Mouse (Mus musculus) ES-E14 (cell line): ENCODE results near the gene Grb2. TPM values are rescaled to one million over a fixed set of nuclear protein-coding genes. Genes with fewer than 3 reads are reported as not detected.

Experiments
- DNase-seq: peaks from one replicate; pipeline ENCODE4 v3.0.0-alpha.2; 2013; ENCODE audit warnings: low read depth, low spot score
- H3K27ac ChIP-seq: 2 replicates; pipeline ENCODE4 v1.5.1; 2012; ENCODE audit warnings: low read depth, mild to moderate bottlenecking, low read length, moderate library complexity, mixed read lengths; ENCODE audit not compliant: poor library complexity, insufficient read depth, severe bottlenecking
- H3K36me3 ChIP-seq: 2 replicates; pipeline ENCODE4 v1.6.1; 2012; ENCODE audit warnings: mild to moderate bottlenecking, low read length, moderate library complexity, mixed read lengths; ENCODE audit not compliant: control insufficient read depth, poor library complexity, insufficient read depth, severe bottlenecking
- H3K4me1 ChIP-seq, 2 experiments: fragments of 150-350 bp in 1 of 2; sonication (generic) in 1 of 2; 2 replicates each; pipeline ENCODE4 v1.6.1; 2012; ENCODE audit warnings: low read length in 2 of 2, mild to moderate bottlenecking in 1 of 2, mixed read lengths in 1 of 2; ENCODE audit not compliant: control insufficient read depth in 2 of 2, insufficient read depth in 2 of 2, poor library complexity in 1 of 2
- H3K4me3 ChIP-seq, 2 experiments: fragments of 150-350 bp in 1 of 2; sonication (generic) in 1 of 2; 2 replicates each; pipeline ENCODE4 v1.5.1; 2012; ENCODE audit warnings: low read length in 2 of 2, low read depth in 1 of 2, mild to moderate bottlenecking in 1 of 2, mixed read lengths in 1 of 2; ENCODE audit not compliant: insufficient read depth in 1 of 2, poor library complexity in 1 of 2, severe bottlenecking in 1 of 2
- H3K9ac ChIP-seq: 2 replicates; pipeline ENCODE4 v1.6.1; 2012; ENCODE audit warnings: low read depth, mild to moderate bottlenecking, low read length, mixed read lengths; ENCODE audit not compliant: poor library complexity, insufficient read depth, severe bottlenecking
- H3K9me3 ChIP-seq: fragments of 150-350 bp; sonication (generic); 2 replicates; pipeline ENCODE4 v1.6.1; 2012; ENCODE audit warnings: low read depth, mild to moderate bottlenecking, low read length; ENCODE audit not compliant: control insufficient read depth, insufficient read depth
- CHD2 ChIP-seq: IDR thresholded peaks from 2 replicates; pipeline ENCODE4 v1.6.1; 2014; ENCODE audit warnings: mild to moderate bottlenecking, low read depth, low read length, inconsistent platforms
- HCFC1 ChIP-seq: IDR thresholded peaks from 2 replicates; pipeline ENCODE4 v1.6.1; 2012; ENCODE audit warnings: low read length, inconsistent platforms, borderline replicate concordance; ENCODE audit not compliant: insufficient read depth
- MAFK ChIP-seq: IDR thresholded peaks from 2 replicates; pipeline ENCODE4 v1.6.1; 2014; ENCODE audit warnings: mild to moderate bottlenecking, low read depth, low read length, inconsistent platforms; ENCODE audit not compliant: insufficient read depth
- ZC3H11A ChIP-seq: IDR thresholded peaks from 2 replicates; pipeline ENCODE4 v1.6.1; 2012; ENCODE audit warnings: low read depth, mild to moderate bottlenecking, inconsistent platforms, low read length, borderline replicate concordance
- ZNF384 ChIP-seq: IDR thresholded peaks from 2 replicates; pipeline ENCODE4 v1.6.1; 2012; ENCODE audit warnings: low read depth, low read length, inconsistent platforms
- in situ Hi-C, 2 experiments: fragments of 600-800 bp; cut with MboI; formaldehyde crosslinking; loops; one replicate each; pipeline ENCODE4 v1.15.1; 2025; ENCODE audit warnings: low sequenced_read_pairs in 2 of 2, inconsistent platforms in 1 of 2; ENCODE audit not compliant: unreplicated experiment in 2 of 2
- total RNA-seq: library from RNA; depleted of rRNA; stranded (reverse); fragments of 300-350 nt; gene quantifications from 2 replicates; pipeline ENCODE4 v1.2.3, GENCODE M21; 2012

Gene Grb2
- total RNA-seq, 1 experiment, result 24.4 TPM

- Histone ChIP-seq H3K36me3 (no peaks in the 10 kb centered on the region), H3K9ac (peak overlapping the region; percentile 98), H3K27ac (peak overlapping the region; percentile 65; the same call in 1 of the 2 replicates), H3K4me3 (peak overlapping the region; percentile 95 to 98), H3K9me3 (no peaks in the 10 kb centered on the region), H3K4me1 (peaks cover 4 to 5% of the 10 kb centered on the region in 2 experiments; a peak in 3 of 4 replicates)
- in situ Hi-C loops, result no loop called here
- DNase-seq, result no peak
- TF ChIP-seq MAFK, result no peak
- TF ChIP-seq CHD2, result no peak
- TF ChIP-seq ZC3H11A, result no peak
- TF ChIP-seq HCFC1, result no peak
- TF ChIP-seq ZNF384, result no peak; the same call in 1 of the 2 replicates
These were observed 836 bp downstream of the Grb2 start for GRCm38 (mm10) chr11:115707313-115708208.

- Histone ChIP-seq H3K27ac (no peak overlapping the region), H3K36me3 (no peaks in the 10 kb centered on the region), H3K4me1 (peaks cover 4% of the 10 kb centered on the region in 2 experiments; a peak in 3 of 4 replicates), H3K9ac (no peak overlapping the region), H3K4me3 (peak overlapping the region in 1 of 2 experiments; percentile 32; a peak in 1 of 4 replicates), H3K9me3 (no peaks in the 10 kb centered on the region)
- TF ChIP-seq ZC3H11A, result no peak
- TF ChIP-seq ZNF384, result no peak
- no peak for TF ChIP-seq HCFC1
- TF ChIP-seq CHD2, result no peak
- no peak for TF ChIP-seq MAFK
- in situ Hi-C loops, result no loop called here
- no peak for DNase-seq
These were observed 1.8 kb downstream of the Grb2 start for GRCm38 (mm10) chr11:115706584-115706983.

GRCm38 (mm10) chr11:115705561-115705960 is 2.8 kb downstream of the Grb2 start:
- in situ Hi-C loops, result no loop called here
- TF ChIP-seq ZNF384, result no peak
- TF ChIP-seq CHD2, result no peak
- no peak for TF ChIP-seq MAFK
- no peak for TF ChIP-seq HCFC1
- no peak for TF ChIP-seq ZC3H11A
- no peak for DNase-seq
- Histone ChIP-seq H3K36me3 (no peaks in the 10 kb centered on the region), H3K9me3 (no peaks in the 10 kb centered on the region), H3K4me1 (peaks cover 4% of the 10 kb centered on the region in 2 experiments; a peak in 3 of 4 replicates), H3K27ac (no peak overlapping the region), H3K4me3 (no peak overlapping the region), H3K9ac (no peak overlapping the region)

- H3K27ac ChIP-seq, result no peak overlapping the region
- no peaks in the 10 kb centered on the region for H3K9me3 ChIP-seq
- no peak for TF ChIP-seq ZC3H11A
- no peak for TF ChIP-seq ZNF384
- no peak for TF ChIP-seq CHD2
- TF ChIP-seq MAFK, result no peak
- TF ChIP-seq HCFC1, result no peak
- DNase-seq, result no peak
- no peak overlapping the region for H3K4me3 ChIP-seq
- in situ Hi-C loops, result no loop called here
- no peaks in the 10 kb centered on the region for H3K36me3 ChIP-seq
- no peak overlapping the region for H3K9ac ChIP-seq
- H3K4me1 ChIP-seq, result peaks cover 4% of the 10 kb centered on the region in 2 experiments; a peak in 3 of 4 replicates
These were observed 3.7 kb downstream of the Grb2 start for GRCm38 (mm10) chr11:115704648-115705047.
